Mouse (Mus musculus) cortical plate, adult 2 months (tissue): ENCODE data around the gene Srsf9.
"Not testable (repeated sequence)": the region's sequence is repeated elsewhere in the genome, so short reads cannot be mapped to it uniquely, and the experiment has no call there.

Source experiments
- CTCF ChIP-seq: fragments of 200-500 bp; IDR thresholded peaks from 2 replicates; pipeline ENCODE4 v1.5.1; 2011; ENCODE audit warnings: mild to moderate bottlenecking, control low read depth, low read length; ENCODE audit not compliant: insufficient read depth; ENCODE audit errors: extremely low read depth
- POLR2A ChIP-seq: fragments of 200-500 bp; IDR thresholded peaks from 2 replicates; pipeline ENCODE4 v1.6.1; 2011; ENCODE audit warnings: mild to moderate bottlenecking, low read length, control low read depth; ENCODE audit not compliant: insufficient read depth; ENCODE audit errors: extremely low read depth

GRCm38 (mm10) chr5:115302190-115302589, 24.8 kb upstream of the Srsf9 start:
- TF ChIP-seq CTCF, POLR2A: not testable (repeated sequence)
